Mouse (Mus musculus) T-cell, adult 66 days (primary cell): ENCODE data around the gene Zfp445. TPM values are rescaled to one million over a fixed set of nuclear protein-coding genes. Genes with fewer than 3 reads are reported as not detected.

Experiments
- total RNA-seq, 2 experiments: library from RNA; stranded (reverse); gene quantifications; 3 replicates in 1 of 2; 4 replicates in 1 of 2; pipeline ENCODE4 v1.2.4; 2023

Zfp445 gene
- 100 to 1,000 TPM; 136 to 137 TPM for total RNA-seq

GRCm38 (mm10) chr9:122865697-122866166, at the start of gene Zfp445:
TSS of gene Zfp445 (minus strand) at chr9:122866006.

GRCm38 (mm10) chr9:122885385-122885784, 19.6 kb upstream of the Zfp445 start, which contains the start of gene Zkscan7:
TSS of gene Zkscan7 (plus strand) at chr9:122885685.

GRCm38 (mm10) chr9:122843760-122844159, 22.0 kb downstream of the Zfp445 start, which contains the start of gene Gm35549:
TSS of gene Gm35549 (minus strand) at chr9:122844035.

GRCm38 (mm10) chr9:122805053-122805844, 60.6 kb downstream of the Zfp445 start, which contains the start of gene Tcaim:
TSS of gene Tcaim (plus strand) at chr9:122805539.

Other genes with a start within 250 kb of the Zfp445 start
- gene Topaz1, start 118.7 kb downstream of the Zfp445 start, total RNA-seq: not detected
- gene Tcaim, start 60.5 kb downstream of the Zfp445 start, total RNA-seq: 10 to 100 TPM; 15.2 to 19.0 TPM
- gene Gm35549, start 22.0 kb downstream of the Zfp445 start, total RNA-seq: not detected
- gene Zkscan7, start 19.7 kb upstream of the Zfp445 start, total RNA-seq: 1 to 10 TPM; 5.2 to 6.1 TPM
- not detected for gene Zfp105, start 57.1 kb upstream of the Zfp445 start, total RNA-seq
- 10 to 100 TPM; 42.5 to 43.6 TPM for gene 1110059G10Rik, start 85.0 kb upstream of the Zfp445 start, total RNA-seq
- gene Kif15, start 85.0 kb upstream of the Zfp445 start, total RNA-seq: 10 to 100 TPM in 1 of 2 experiments, 1 to 10 TPM in 1; 2.3 to 10.9 TPM
- 10 to 100 TPM; 17.7 to 21.4 TPM for gene Tmem42, start 155.3 kb upstream of the Zfp445 start, total RNA-seq
- gene Tgm4, start 168.7 kb upstream of the Zfp445 start, total RNA-seq: 1 to 10 TPM in 1 of 2 experiments, under 1 TPM in 1; 0.96 to 4.1 TPM
- 10 to 100 TPM; 56.6 to 57.0 TPM for gene Zdhhc3, start 247.2 kb upstream of the Zfp445 start, total RNA-seq
- 10 to 100 TPM; 50.1 to 62.1 TPM for gene Exosc7, start 247.2 kb upstream of the Zfp445 start, total RNA-seq